Mouse (Mus musculus): ENCODE data around the gene 5730455P16Rik. TPM values are rescaled to one million over a fixed set of nuclear protein-coding genes. Genes with fewer than 3 reads are reported as not detected.

The 5730455P16Rik gene
- polyA plus RNA-seq, 1 experiment from 2014 or later: 21.6 TPM

DNA sequence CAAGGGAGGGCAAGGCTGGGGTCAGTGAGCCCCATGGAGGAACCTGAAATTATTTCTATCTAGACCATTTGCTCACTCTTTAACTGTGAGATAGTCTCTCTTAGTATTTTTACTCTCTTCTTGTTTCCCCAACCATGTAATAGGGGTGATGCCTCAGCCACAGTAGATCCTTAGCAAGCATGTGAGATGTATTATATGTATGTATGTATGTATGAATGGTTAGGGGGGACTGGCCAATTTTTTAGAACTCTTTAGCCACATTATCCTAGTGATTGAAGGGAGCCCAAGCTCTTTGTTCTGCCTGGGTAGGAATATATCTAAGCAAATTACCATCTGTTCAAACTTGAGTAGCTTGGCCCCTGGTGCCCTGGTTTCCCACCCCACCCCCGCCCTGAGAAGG, 64.4 kb downstream of the 5730455P16Rik start:
- no peak overlapping the region for H3K9ac ChIP-seq (ENCODE audit: low read length)
- peak overlapping the region; percentile 85; the same call in 1 of the 2 replicates for H3K27ac ChIP-seq (ENCODE audit: low read depth, low read length)
- H3K4me1 ChIP-seq (ENCODE audit: control insufficient read depth, insufficient read depth, low read length): peaks cover 44% of the 10 kb centered on the region
- 72% methylated on average over 1 of the region's 1 CpGs for WGBS
- no peak overlapping the region for H3K4me2 ChIP-seq
- DNase-seq (ENCODE audit: low spot score, missing footprints): no peak
- no peak for ATAC-seq (ENCODE audit: low FRiP score)
- H3K4me3 ChIP-seq (ENCODE audit: low read depth, low read length): no peak overlapping the region
- no peaks in the 10 kb centered on the region for H3K9me3 ChIP-seq (ENCODE audit: control insufficient read depth, low read length)
- no peaks in the 10 kb centered on the region for H3K27me3 ChIP-seq (ENCODE audit: control insufficient read depth, insufficient read depth, low read length)
- no peaks in the 10 kb centered on the region for H3K36me3 ChIP-seq (ENCODE audit: control insufficient read depth, insufficient read depth, low read length)

DNA sequence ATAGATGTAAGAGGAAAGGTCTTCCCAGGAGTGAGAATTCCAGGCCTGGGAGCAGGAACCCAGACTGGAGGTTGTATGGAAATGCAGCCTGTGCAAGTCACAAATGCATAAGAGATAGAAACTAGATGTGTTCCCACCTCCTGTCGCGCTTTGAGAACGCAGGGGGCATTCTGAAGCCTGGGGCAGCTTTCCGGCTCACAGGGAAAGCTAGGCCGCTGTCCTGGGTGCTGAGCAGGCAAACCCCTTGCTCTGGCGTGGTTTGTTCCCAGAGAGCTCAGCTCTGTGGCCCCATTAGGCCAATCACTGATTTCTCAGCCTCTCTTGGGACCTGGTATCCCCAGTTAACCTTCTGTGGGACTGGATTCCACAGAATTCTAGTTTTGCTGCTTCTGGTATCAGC, 65.3 kb downstream of the 5730455P16Rik start:
- H3K4me2 ChIP-seq: no peak overlapping the region
- 10% methylated on average over 6 of the region's 6 CpGs for WGBS
- no peak for ATAC-seq (ENCODE audit: low FRiP score)
- H3K9ac ChIP-seq (ENCODE audit: low read length): peak overlapping the region; percentile 6; the same call in 1 of the 2 replicates
- no peaks in the 10 kb centered on the region for H3K9me3 ChIP-seq (ENCODE audit: control insufficient read depth, low read length)
- DNase-seq (ENCODE audit: low spot score, missing footprints): no peak
- peaks cover 42% of the 10 kb centered on the region for H3K4me1 ChIP-seq (ENCODE audit: control insufficient read depth, insufficient read depth, low read length)
- no peaks in the 10 kb centered on the region for H3K36me3 ChIP-seq (ENCODE audit: control insufficient read depth, insufficient read depth, low read length)
- peak overlapping the region; percentile 85 for H3K27ac ChIP-seq (ENCODE audit: low read depth, low read length)
- H3K4me3 ChIP-seq (ENCODE audit: low read depth, low read length): no peak overlapping the region
- H3K27me3 ChIP-seq (ENCODE audit: control insufficient read depth, insufficient read depth, low read length): no peaks in the 10 kb centered on the region

DNA sequence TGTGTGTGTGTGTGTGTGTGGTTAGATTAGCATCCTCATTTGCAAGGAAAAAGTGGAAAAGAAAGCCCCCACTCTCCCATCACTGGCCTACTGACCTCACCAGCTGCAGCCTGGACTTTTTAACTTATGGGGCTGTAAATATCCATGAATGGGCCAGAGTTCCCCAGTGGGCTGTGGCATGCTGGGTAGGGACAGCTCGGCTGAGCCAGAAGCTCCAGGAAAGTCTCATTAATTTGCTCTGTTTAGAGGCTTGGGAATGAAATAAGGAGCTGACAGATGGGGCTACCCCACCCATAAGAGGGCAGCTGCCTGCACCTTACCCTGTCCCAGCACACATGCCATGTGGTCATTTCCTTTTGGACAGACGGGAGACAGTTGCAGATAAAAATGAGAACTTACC, 65.8 kb downstream of the 5730455P16Rik start:
- Histone ChIP-seq H3K4me3 (ENCODE audit: low read depth, low read length) (no peak overlapping the region), H3K4me1 (ENCODE audit: control insufficient read depth, insufficient read depth, low read length) (peaks cover 42% of the 10 kb centered on the region), H3K27ac (ENCODE audit: low read depth, low read length) (peak overlapping the region; percentile 85; the same call in 1 of the 2 replicates), H3K9me3 (ENCODE audit: control insufficient read depth, low read length) (no peaks in the 10 kb centered on the region), H3K4me2 (no peak overlapping the region), H3K27me3 (ENCODE audit: control insufficient read depth, insufficient read depth, low read length) (no peaks in the 10 kb centered on the region), H3K36me3 (ENCODE audit: control insufficient read depth, insufficient read depth, low read length) (no peaks in the 10 kb centered on the region), H3K9ac (ENCODE audit: low read length) (no peak overlapping the region)
- DNase-seq (ENCODE audit: low spot score, missing footprints) (no peak), ATAC-seq (ENCODE audit: low FRiP score) (peak; percentile 67)
- WGBS: 45% methylated on average over 2 of the region's 2 CpGs

DNA sequence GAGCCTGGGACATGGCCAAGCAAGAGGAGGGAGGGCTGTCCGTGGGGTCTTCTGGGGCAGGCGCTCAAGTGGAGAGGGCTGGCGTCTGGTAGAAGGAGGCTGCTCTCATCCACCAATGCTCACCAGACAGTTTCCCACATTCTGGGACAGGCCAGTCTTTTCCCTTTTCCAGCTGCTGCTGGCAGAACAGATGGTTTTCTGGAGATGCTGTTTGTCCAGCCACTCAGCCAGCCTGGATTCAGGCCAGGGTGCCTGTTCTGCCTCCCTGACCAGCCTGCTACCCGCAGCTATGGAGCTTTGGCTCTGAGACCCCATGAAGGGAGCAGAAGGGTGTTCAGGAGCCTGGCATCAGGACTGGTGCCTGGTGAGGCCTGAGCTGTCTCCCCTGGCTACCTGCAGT, 66.6 kb downstream of the 5730455P16Rik start:
- 56% methylated on average over 4 of the region's 4 CpGs for WGBS
- no peaks in the 10 kb centered on the region for H3K36me3 ChIP-seq (ENCODE audit: control insufficient read depth, insufficient read depth, low read length)
- DNase-seq (ENCODE audit: low spot score, missing footprints) (no peak), ATAC-seq (ENCODE audit: low FRiP score) (no peak)
- H3K9me3 ChIP-seq (ENCODE audit: control insufficient read depth, low read length): no peaks in the 10 kb centered on the region
- no peak overlapping the region for H3K4me2 ChIP-seq
- H3K4me3 ChIP-seq (ENCODE audit: low read depth, low read length): no peak overlapping the region
- peaks cover 38% of the 10 kb centered on the region for H3K4me1 ChIP-seq (ENCODE audit: control insufficient read depth, insufficient read depth, low read length)
- peak overlapping the region; percentile 57 for H3K27ac ChIP-seq (ENCODE audit: low read depth, low read length)
- no peaks in the 10 kb centered on the region for H3K27me3 ChIP-seq (ENCODE audit: control insufficient read depth, insufficient read depth, low read length)
- no peak overlapping the region for H3K9ac ChIP-seq (ENCODE audit: low read length)

Other genes with a start within 250 kb of the 5730455P16Rik start
- gene Tefm, start 235.9 kb downstream of the 5730455P16Rik start, polyA plus RNA-seq (2014; fragmentation: Nextera tagmentation; extraction: Ambion mirVana): 29.7 and 30.3 TPM in 2 replicates
- gene Adap2, start 223.9 kb downstream of the 5730455P16Rik start, polyA plus RNA-seq (2014; fragmentation: Nextera tagmentation; extraction: Ambion mirVana): 1.6 and 1.8 TPM in 2 replicates
- 2.1 and 2.8 TPM in 2 replicates for gene Rnf135, start 194.2 kb downstream of the 5730455P16Rik start, polyA plus RNA-seq (2014; fragmentation: Nextera tagmentation; extraction: Ambion mirVana)
- gene Rhot1, start 169.0 kb downstream of the 5730455P16Rik start, polyA plus RNA-seq (2014; fragmentation: Nextera tagmentation; extraction: Ambion mirVana): 66.0 and 79.2 TPM in 2 replicates
- gene Rhbdl3, start 77.1 kb downstream of the 5730455P16Rik start, polyA plus RNA-seq (2014; fragmentation: Nextera tagmentation; extraction: Ambion mirVana): 14.9 and 15.2 TPM in 2 replicates
- 338 and 371 TPM in 2 replicates for gene Zfp207, start 5.2 kb upstream of the 5730455P16Rik start, polyA plus RNA-seq (2014; fragmentation: Nextera tagmentation; extraction: Ambion mirVana)
- 347 and 375 TPM in 2 replicates for gene Psmd11, start 50.6 kb upstream of the 5730455P16Rik start, polyA plus RNA-seq (2014; fragmentation: Nextera tagmentation; extraction: Ambion mirVana)
- 16.3 and 16.6 TPM in 2 replicates for gene Cdk5r1, start 99.0 kb upstream of the 5730455P16Rik start, polyA plus RNA-seq (2014; fragmentation: Nextera tagmentation; extraction: Ambion mirVana)